Mouse (Mus musculus): ENCODE results near the gene Marcks.

DNA sequence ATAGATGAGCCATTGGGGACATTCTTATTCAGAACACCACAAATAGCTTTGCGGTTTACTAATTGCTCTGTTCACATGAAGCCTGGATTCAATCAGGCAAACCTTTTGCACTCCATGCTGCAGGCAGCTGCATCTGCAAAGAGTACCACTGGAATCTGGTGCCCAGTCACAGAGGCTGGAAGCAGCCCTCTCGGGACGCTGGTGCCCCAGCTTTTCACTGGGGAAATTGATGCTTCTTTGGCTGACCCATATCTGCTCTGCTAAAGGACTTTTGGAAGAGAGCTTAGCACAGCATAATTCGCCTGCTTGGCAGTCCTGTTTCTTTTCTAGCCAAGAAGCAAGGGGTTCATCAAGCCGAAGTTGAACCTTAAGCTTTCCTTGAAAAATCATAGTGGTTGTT, 18.4 kb upstream of the Marcks start:
- TF ChIP-seq EP300 (optimal IDR thresholded peaks at IDR 0.05) (no peak), CTCF (IDR thresholded peaks at IDR 0.05; ENCODE audit: low read depth) (no peak)
